Mouse (Mus musculus) limb, embryonic 10.5 days (tissue): ENCODE data around the gene Rcvrn. TPM values are rescaled to one million over a fixed set of nuclear protein-coding genes. Genes with fewer than 3 reads are reported as not detected.

ENCODE experiments used
- DNase-seq: peaks from one replicate; pipeline ENCODE4 v3.0.0-alpha.2; 2017; ENCODE audit warnings: low spot score
- H3K27ac ChIP-seq: fragments of 300-500 bp; sonication (generic); 2 replicates; pipeline ENCODE4 v1.5.1; 2016; ENCODE audit warnings: mild to moderate bottlenecking
- H3K27me3 ChIP-seq: fragments of 300-500 bp; sonication (generic); 2 replicates; pipeline ENCODE4 v1.6.1; 2016; ENCODE audit warnings: low read depth, mild to moderate bottlenecking; ENCODE audit not compliant: poor library complexity, severe bottlenecking
- H3K36me3 ChIP-seq: fragments of 300-500 bp; sonication (generic); 2 replicates; pipeline ENCODE4 v1.6.1; 2016; ENCODE audit warnings: mild to moderate bottlenecking, moderate library complexity
- H3K4me1 ChIP-seq: fragments of 300-500 bp; sonication (generic); 2 replicates; pipeline ENCODE4 v1.6.1; 2016
- H3K4me3 ChIP-seq: fragments of 300-500 bp; sonication (generic); 2 replicates; pipeline ENCODE4 v1.5.1; 2016; ENCODE audit warnings: mild to moderate bottlenecking, moderate library complexity
- H3K9me3 ChIP-seq: fragments of 300-500 bp; sonication (generic); replicated peaks from 2 replicates; pipeline ENCODE4 v1.6.1; 2016; ENCODE audit warnings: mild to moderate bottlenecking
- WGBS: fragments of 180-500 bp; shearing (Covaris S2); methylation state at CpG from one replicate; pipeline ENCODE4 v1.1.7; 2016; 5-methylcytosine and 5-hydroxymethylcytosine counted together
- polyA plus RNA-seq: library from polyadenylated mRNA; unstranded; fragments of >200 nt; fragmentation: Nextera tagmentation; extraction: Ambion mirVana; gene quantifications from 2 replicates; pipeline ENCODE4 v1.2.1, GENCODE M21; 2016

Gene Rcvrn
- polyA plus RNA-seq, 1 experiment from 2014 or later: not detected

DNA sequence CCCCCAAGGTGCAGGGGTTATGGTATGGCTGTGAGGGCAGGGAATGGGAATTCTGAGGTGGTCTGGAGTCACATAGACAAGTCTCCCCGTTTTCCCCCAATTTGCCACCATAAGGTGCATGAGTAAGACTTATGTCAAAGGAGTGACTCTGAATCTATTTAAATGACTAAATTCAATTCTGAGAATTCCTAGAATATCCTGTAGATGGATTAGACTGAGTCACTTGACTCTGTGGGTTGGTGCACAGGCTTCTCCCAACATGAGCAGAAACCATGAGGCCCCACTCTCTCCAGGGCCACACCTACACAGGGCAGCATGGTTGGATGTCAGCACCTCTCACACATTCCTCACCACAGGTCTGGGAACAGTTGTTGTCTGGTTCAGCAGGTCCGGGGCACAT, 15.2 kb upstream of the Rcvrn start:
- Histone ChIP-seq H3K4me3 (no peak overlapping the region), H3K9me3 (no peaks in the 10 kb centered on the region), H3K36me3 (no peaks in the 10 kb centered on the region), H3K4me1 (no peaks in the 10 kb centered on the region), H3K27me3 (no peaks in the 10 kb centered on the region), H3K27ac (no peak overlapping the region)
- 95% methylated on average over 2 of the region's 2 CpGs for WGBS
- DNase-seq: no peak

DNA sequence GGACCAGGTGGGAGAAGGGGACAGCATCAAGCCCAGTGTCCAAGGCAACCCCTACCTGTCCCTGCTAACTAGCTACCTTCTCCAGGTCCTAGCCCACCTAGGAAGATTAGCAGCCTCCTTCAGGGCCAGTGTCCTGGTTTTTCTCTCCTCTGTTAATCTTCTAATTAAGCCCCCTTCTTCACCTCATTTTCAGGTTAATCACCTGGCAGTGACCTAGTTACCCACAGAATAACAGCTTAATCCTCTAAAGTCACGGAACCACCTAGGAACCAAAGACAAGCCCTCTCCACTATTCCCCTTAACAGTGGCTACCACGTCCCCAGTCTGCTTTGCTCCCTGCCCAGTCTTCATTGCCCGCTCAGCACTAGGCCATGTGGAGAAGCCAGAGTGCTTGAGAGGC, 13.3 kb upstream of the Rcvrn start:
- Histone ChIP-seq H3K27me3 (no peaks in the 10 kb centered on the region), H3K9me3 (no peaks in the 10 kb centered on the region), H3K4me3 (no peak overlapping the region), H3K27ac (no peak overlapping the region), H3K36me3 (no peaks in the 10 kb centered on the region), H3K4me1 (no peaks in the 10 kb centered on the region)
- no peak for DNase-seq
- WGBS: 77% methylated on average over 3 of the region's 3 CpGs

DNA sequence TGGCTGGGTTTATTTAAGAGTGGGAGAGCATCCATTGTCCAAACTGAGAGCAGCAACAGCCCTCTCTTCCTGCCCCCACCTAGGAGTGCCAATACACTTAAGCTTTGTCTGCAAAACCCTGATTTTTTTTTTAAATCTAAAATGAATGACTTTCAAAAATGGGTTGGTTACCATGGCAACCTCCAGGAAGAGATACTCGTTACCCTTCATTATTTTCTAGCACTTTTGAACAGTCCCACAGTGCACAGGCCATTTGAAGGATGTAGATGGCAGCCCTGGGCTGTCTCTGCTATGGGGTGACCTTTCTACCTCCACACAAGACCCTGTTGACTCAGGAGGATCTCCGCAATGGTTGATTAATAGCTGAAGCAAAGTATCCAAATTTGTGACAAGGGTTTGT, 9.0 kb upstream of the Rcvrn start:
- no peak overlapping the region for H3K4me3 ChIP-seq
- H3K9me3 ChIP-seq: no peaks in the 10 kb centered on the region
- DNase-seq: no peak
- H3K27ac ChIP-seq: no peak overlapping the region
- 87% methylated on average over 2 of the region's 2 CpGs for WGBS
- H3K4me1 ChIP-seq: peaks cover 9% of the 10 kb centered on the region; the same call in 1 of the 2 replicates
- H3K27me3 ChIP-seq: no peaks in the 10 kb centered on the region
- no peaks in the 10 kb centered on the region for H3K36me3 ChIP-seq

DNA sequence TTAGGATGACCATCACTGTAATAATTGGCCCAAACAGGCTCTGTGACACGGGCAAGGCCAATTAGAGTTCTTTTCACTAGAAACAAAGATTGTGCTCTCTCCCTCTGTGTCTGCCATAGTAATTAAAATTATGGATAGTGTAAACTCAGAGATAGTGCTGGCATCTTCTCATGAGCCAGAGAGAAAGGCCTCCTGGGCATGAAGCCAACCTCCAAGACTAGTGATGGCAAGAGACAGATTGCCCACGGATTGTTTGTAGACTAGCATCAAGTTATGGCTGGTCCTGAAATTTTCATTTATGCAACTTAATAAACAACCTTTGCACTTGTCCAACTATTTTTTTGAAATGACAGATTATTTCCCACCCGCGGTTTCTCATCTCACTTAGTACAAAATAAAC, 17.9 kb downstream of the Rcvrn start:
- no peak overlapping the region for H3K4me3 ChIP-seq
- H3K9me3 ChIP-seq: no peaks in the 10 kb centered on the region
- DNase-seq: no peak
- 89% methylated on average over 4 of the region's 4 CpGs for WGBS
- H3K27ac ChIP-seq: no peak overlapping the region
- H3K27me3 ChIP-seq: no peaks in the 10 kb centered on the region
- H3K36me3 ChIP-seq: no peaks in the 10 kb centered on the region
- H3K4me1 ChIP-seq: peaks cover 3% of the 10 kb centered on the region; the same call in 1 of the 2 replicates

DNA sequence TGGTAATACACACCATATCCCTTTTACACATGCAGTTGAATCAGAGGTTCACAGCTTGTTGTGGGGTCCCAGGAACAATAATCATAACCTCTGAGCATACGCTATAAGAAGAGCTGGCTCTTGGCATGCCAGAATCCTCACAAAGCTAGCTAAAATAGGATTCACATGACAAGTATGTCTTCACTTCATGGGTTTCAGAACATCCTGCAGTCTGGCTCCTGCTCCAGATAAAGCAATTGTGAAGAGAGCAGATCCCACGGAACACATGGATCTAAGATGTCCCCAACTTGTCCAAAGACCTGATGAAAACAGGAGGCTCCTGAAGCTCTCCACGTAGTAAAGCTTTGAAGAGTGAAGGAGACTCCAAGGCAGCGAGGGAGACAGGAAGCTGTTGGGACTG, 20.3 kb downstream of the Rcvrn start:
- Histone ChIP-seq H3K27ac (no peak overlapping the region), H3K4me3 (no peak overlapping the region), H3K9me3 (no peaks in the 10 kb centered on the region), H3K4me1 (peaks cover 3% of the 10 kb centered on the region; the same call in 1 of the 2 replicates), H3K36me3 (no peaks in the 10 kb centered on the region), H3K27me3 (no peaks in the 10 kb centered on the region)
- WGBS: 88% methylated on average over 4 of the region's 4 CpGs
- DNase-seq: no peak

DNA sequence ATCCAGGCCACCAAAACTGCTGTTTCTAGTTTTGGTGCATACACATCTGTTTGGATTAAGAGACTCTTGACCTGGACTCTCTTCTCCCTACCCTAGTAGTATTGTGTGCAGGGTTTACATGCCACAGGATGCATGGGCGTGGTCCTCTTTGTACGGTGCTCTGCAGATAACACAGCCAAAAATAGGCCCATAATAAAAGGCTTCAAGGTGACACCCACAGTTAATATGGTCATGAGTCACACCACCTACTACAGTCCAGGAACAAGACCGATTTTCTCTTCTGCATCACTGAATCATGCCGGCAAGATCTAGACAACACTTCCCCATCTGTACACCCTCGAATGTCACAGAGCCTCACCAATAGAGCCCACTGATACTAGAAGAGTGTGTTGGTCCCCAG, 26.4 kb downstream of the Rcvrn start:
- Histone ChIP-seq H3K27ac (no peak overlapping the region), H3K36me3 (no peaks in the 10 kb centered on the region), H3K4me1 (no peaks in the 10 kb centered on the region), H3K27me3 (no peaks in the 10 kb centered on the region), H3K9me3 (no peaks in the 10 kb centered on the region), H3K4me3 (no peak overlapping the region)
- no peak for DNase-seq
- WGBS: 90% methylated on average over 5 of the region's 5 CpGs

DNA sequence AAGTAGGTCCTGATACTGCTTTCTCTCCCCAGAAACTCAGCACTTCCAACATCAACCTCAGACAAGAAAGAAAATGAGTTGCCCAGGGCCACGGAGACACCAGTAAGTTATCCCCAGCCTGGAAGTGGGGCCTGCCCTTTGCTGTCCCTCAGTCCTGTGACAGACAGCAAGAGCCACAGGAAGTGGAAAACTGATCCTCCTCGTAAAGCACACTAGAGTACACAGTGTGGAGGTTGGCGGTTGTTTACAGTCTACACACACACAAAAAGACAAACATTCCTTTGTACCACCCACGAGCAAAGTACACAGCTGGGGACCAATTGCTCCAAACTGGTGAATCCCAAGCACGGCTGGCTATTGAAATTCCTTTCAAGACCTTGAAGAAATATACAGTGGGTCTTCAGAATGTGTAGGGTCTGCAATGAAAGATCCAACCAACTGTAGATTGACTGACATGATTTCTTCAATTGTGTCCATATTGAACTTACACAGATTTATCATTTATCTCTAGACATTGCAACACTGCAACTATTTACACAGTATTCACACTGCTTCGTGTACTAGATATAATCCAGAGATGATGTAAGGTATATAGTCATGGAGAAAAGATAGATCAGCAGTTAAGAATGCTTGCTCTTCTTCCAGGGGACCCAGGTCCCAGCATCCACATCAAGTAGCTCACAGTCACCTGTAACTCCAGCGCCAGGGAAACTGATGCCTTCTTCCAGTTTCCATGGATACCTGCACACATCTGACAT, 27.5 kb downstream of the Rcvrn start:
- Histone ChIP-seq H3K4me3 (no peak overlapping the region), H3K27me3 (no peaks in the 10 kb centered on the region), H3K9me3 (no peaks in the 10 kb centered on the region), H3K27ac (no peak overlapping the region), H3K4me1 (no peaks in the 10 kb centered on the region), H3K36me3 (no peaks in the 10 kb centered on the region)
- 69% methylated on average over 7 of the region's 7 CpGs for WGBS
- no peak for DNase-seq

DNA sequence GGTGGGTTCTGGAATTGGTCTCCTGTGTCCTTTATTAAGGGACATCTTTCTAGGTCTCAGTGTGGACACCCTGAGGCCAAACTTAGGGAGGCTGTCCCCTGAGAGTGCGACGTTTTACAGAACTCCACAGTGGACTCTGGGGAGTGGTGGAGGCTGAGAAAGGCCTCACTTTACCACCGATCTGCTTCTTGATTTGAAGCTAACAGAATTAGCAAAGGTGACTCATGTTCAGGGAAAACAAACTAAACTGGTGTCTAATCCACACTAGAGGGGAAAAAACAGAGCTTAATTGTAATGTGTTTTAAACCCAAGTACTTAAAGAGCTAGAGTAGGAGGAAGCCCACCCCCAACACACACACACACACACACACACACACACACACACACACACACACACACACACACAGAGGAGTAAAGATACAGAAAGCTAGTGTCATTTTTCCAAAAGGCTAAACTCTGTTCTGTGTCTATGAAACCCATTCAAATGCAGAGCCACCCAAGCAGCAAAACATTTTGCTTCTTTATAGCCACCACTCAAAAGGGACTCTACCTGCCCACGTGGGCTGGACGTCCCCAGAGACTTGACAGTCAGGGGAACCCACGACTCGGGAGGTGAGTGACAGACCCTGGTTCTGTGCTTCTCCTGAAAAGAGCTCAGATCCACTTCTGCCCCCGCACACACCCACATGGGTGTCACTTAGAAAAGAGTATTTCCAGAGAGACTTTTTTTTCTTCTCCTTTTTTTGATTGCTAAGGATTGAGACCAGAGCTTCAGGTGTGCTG, 28.3 kb downstream of the Rcvrn start:
- H3K4me3 ChIP-seq: no peak overlapping the region
- no peaks in the 10 kb centered on the region for H3K9me3 ChIP-seq
- no peaks in the 10 kb centered on the region for H3K27me3 ChIP-seq
- WGBS: 80% methylated on average over 8 of the region's 8 CpGs
- no peaks in the 10 kb centered on the region for H3K36me3 ChIP-seq
- H3K4me1 ChIP-seq: no peaks in the 10 kb centered on the region
- H3K27ac ChIP-seq: no peak overlapping the region
- no peak for DNase-seq

DNA sequence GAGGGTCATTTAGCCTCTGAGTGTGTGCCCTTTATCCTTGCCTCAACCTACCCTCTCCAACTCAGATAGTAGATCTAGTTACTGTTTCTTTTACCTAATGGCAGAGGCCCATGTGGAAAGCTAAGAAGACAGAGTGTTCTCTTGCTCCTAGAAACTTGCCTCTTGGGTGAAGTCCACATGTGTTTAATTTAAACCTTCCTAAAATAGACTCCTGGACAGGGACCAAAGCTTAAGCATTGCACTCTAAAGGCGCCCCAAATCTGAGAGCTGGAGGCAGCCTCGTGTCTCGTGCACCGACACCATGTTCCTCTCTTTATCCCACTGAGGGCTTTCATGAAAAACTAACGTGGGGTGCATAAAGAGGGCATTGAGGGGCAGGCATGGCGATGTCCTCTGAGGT, 32.0 kb downstream of the Rcvrn start:
- 87% methylated on average over 6 of the region's 6 CpGs for WGBS

DNA sequence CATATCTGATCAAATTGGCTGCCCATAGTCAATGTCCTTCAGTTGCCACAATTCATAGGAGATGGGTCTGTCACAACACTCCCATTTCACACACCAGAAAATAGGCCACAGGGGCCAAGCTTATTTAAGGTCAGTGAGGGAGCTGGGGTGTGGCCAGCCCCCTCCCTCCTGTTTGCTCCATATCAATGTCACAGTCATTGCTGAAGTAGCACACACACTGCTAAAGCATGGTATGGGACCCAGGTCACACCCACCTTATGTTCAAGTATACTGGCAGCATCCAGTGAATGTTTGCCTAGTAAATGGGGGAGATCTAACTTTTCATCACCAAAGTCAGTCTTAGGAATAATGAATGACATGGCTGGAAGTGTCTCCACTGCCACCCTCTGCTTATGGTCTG, 33.6 kb downstream of the Rcvrn start:
- Histone ChIP-seq H3K27ac (no peak overlapping the region), H3K27me3 (no peaks in the 10 kb centered on the region), H3K4me1 (no peaks in the 10 kb centered on the region), H3K9me3 (no peaks in the 10 kb centered on the region), H3K4me3 (no peak overlapping the region), H3K36me3 (no peaks in the 10 kb centered on the region)
- no peak for DNase-seq

More for the DNA sequence above, 32.0 kb downstream of the Rcvrn start:
- no peak overlapping the region for H3K27ac ChIP-seq
- H3K36me3 ChIP-seq: no peaks in the 10 kb centered on the region
- H3K4me3 ChIP-seq: no peak overlapping the region
- no peaks in the 10 kb centered on the region for H3K9me3 ChIP-seq
- DNase-seq: no peak
- no peaks in the 10 kb centered on the region for H3K27me3 ChIP-seq
- no peaks in the 10 kb centered on the region for H3K4me1 ChIP-seq

DNA sequence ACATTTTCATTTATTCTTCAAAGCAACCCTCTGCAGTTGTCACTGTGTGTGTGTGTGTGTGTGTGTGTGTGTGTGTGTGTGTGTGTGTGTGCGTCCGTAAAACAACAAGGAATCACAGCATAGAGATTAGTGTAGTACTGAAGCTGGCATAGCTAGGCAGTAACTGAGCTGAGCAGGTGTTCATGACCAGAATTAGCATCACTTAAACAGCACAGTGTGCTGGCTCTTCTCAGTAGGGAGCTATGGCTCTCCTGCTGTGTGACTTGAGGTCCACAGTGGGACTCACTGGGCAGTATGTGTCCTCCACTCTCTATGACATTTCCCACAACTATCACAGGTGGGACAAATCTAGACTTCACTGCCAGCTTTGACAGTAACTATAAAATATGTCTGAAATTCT, 35.9 kb downstream of the Rcvrn start:
- Histone ChIP-seq H3K4me3 (no peak overlapping the region), H3K36me3 (no peaks in the 10 kb centered on the region), H3K27me3 (no peaks in the 10 kb centered on the region), H3K9me3 (no peaks in the 10 kb centered on the region), H3K4me1 (no peaks in the 10 kb centered on the region), H3K27ac (no peak overlapping the region)
- DNase-seq: no peak
- 100% methylated on average over 2 of the region's 2 CpGs for WGBS

DNA sequence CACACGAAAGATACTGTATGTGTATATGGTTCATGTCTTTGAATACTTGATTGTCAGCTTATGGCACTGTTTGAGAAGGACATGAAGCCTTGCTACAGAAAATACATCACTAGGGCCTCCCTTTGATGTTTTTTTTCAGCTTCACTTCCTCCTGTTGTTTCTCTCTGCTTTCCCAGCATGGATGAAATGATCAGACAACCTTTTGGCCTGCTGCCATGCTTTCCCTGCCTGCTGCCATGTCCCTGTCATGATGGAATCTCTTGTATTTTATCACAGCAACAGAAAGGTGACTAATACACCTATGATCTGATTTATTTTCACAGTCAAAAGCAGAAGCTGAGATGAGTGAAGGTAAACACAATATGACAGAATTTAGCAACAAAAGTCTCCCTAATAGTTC, 38.6 kb downstream of the Rcvrn start:
- Histone ChIP-seq H3K36me3 (no peaks in the 10 kb centered on the region), H3K27me3 (no peaks in the 10 kb centered on the region), H3K9me3 (no peaks in the 10 kb centered on the region), H3K27ac (no peak overlapping the region), H3K4me1 (no peaks in the 10 kb centered on the region), H3K4me3 (no peak overlapping the region)
- 85% methylated on average over 1 of the region's 1 CpGs for WGBS
- DNase-seq: no peak

DNA sequence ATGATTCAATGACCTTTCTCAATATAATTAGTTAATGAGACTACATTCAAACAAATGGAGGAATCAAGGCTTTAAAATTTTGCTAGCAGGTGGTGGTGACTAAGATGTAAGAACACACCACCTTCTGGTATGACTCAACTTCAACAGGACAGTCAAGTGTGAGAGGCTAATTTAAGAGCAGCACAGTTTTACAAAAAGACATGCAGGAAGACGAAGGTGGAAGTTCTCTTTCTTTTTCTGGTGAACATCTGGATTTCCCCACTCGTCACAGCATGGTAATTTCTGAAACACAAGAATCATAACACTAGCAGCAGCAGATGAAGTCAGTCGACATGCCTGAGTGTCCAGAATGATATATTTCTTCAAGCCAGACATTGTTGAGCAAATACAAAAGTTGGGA, 39.5 kb downstream of the Rcvrn start:
- WGBS: 86% methylated on average over 3 of the region's 3 CpGs
- no peaks in the 10 kb centered on the region for H3K4me1 ChIP-seq

More for the DNA sequence above, 39.5 kb downstream of the Rcvrn start:
- no peaks in the 10 kb centered on the region for H3K36me3 ChIP-seq
- H3K9me3 ChIP-seq: no peaks in the 10 kb centered on the region
- H3K27me3 ChIP-seq: no peaks in the 10 kb centered on the region
- no peak for DNase-seq
- H3K4me3 ChIP-seq: no peak overlapping the region
- no peak overlapping the region for H3K27ac ChIP-seq
